Mouse (Mus musculus) neural tube, embryonic 15.5 days (tissue): ENCODE measurements around the gene Snx27. TPM values are rescaled to one million over a fixed set of nuclear protein-coding genes. Genes with fewer than 3 reads are reported as not detected.

Experiments
- ATAC-seq: fragments of 200-750 bp; cut with Nextera tagmentation; 2 replicates; pipeline ENCODE4 v1.8.0; 2017; ENCODE audit warnings: mild to moderate bottlenecking, moderate TSS enrichment, moderate library complexity; ENCODE audit not compliant: low FRiP score
- H3K27ac ChIP-seq: fragments of 300-500 bp; sonication (generic); replicated peaks from 2 replicates; pipeline ENCODE4 v1.5.1; 2015; ENCODE audit warnings: mild to moderate bottlenecking, inconsistent platforms
- H3K27me3 ChIP-seq: fragments of 300-500 bp; sonication (generic); replicated peaks from 2 replicates; pipeline ENCODE4 v1.6.1; 2015; ENCODE audit warnings: inconsistent platforms
- H3K36me3 ChIP-seq: fragments of 300-500 bp; sonication (generic); 2 replicates; pipeline ENCODE4 v1.6.1; 2015; ENCODE audit warnings: inconsistent platforms
- H3K4me1 ChIP-seq: fragments of 300-500 bp; sonication (generic); 2 replicates; pipeline ENCODE4 v1.6.1; 2015; ENCODE audit warnings: inconsistent platforms
- H3K4me2 ChIP-seq: fragments of 300-500 bp; sonication (generic); 2 replicates; pipeline ENCODE4 v1.6.1; 2015; ENCODE audit warnings: inconsistent platforms, mild to moderate bottlenecking, moderate library complexity
- H3K4me3 ChIP-seq: fragments of 300-500 bp; sonication (generic); replicated peaks from 2 replicates; pipeline ENCODE4 v1.5.1; 2015; ENCODE audit warnings: mild to moderate bottlenecking, inconsistent platforms
- H3K9ac ChIP-seq: fragments of 300-500 bp; sonication (generic); replicated peaks from 2 replicates; pipeline ENCODE4 v1.6.1; 2015; ENCODE audit warnings: mild to moderate bottlenecking, inconsistent platforms
- H3K9me3 ChIP-seq: fragments of 300-500 bp; sonication (generic); replicated peaks from 2 replicates; pipeline ENCODE4 v1.6.1; 2016; ENCODE audit warnings: inconsistent platforms
- WGBS: fragments of 180-500 bp; shearing (Covaris S2); methylation state at CpG from one replicate; pipeline ENCODE4 v1.1.7; 2015; ENCODE audit warnings: mixed read lengths; 5-methylcytosine and 5-hydroxymethylcytosine counted together
- polyA plus RNA-seq: library from polyadenylated mRNA; unstranded; fragments of >200 nt; fragmentation: Nextera tagmentation; extraction: Ambion mirVana; gene quantifications from 2 replicates; pipeline ENCODE4 v1.2.1, GENCODE M21; 2015

Gene Snx27
- polyA plus RNA-seq, result 96.2 and 96.6 TPM in 2 replicates

- H3K36me3 ChIP-seq, result no peaks in the 10 kb centered on the region
- no peaks in the 10 kb centered on the region for H3K27me3 ChIP-seq
- H3K9ac ChIP-seq, result peak within 1 kb of the TSS; percentile 89
- ATAC-seq, result peak; percentile 97
- H3K4me3 ChIP-seq, result peak within 1 kb of the TSS; percentile 73
- under 1% methylated on average over 42 of the region's 42 CpGs for WGBS
- peaks cover 24% of the 10 kb centered on the region for H3K4me1 ChIP-seq
- peak within 1 kb of the TSS; percentile 92 for H3K27ac ChIP-seq
- peak within 1 kb of the TSS; percentile 83 for H3K4me2 ChIP-seq
- H3K9me3 ChIP-seq, result no peaks in the 10 kb centered on the region
Observed at GRCm38 (mm10) chr3:94582456-94582891, at the start of gene Snx27. Gene Snx27 (minus strand): TSS chr3:94582716.

GRCm38 (mm10) chr3:94629876-94630275 lies 47.4 kb upstream of the Snx27 start:
- no peaks in the 10 kb centered on the region for H3K27me3 ChIP-seq
- WGBS, result 80% methylated on average over 3 of the region's 3 CpGs
- no peak for ATAC-seq
- H3K4me1 ChIP-seq, result no peaks in the 10 kb centered on the region
- no peak overlapping the region for H3K27ac ChIP-seq
- H3K36me3 ChIP-seq, result no peaks in the 10 kb centered on the region
- no peak overlapping the region for H3K4me2 ChIP-seq
- H3K9ac ChIP-seq, result no peak overlapping the region
- no peak overlapping the region for H3K4me3 ChIP-seq
- no peaks in the 10 kb centered on the region for H3K9me3 ChIP-seq

GRCm38 (mm10) chr3:94628712-94629111 lies 46.2 kb upstream of the Snx27 start:
- H3K4me2 ChIP-seq, result no peak overlapping the region
- H3K4me3 ChIP-seq, result no peak overlapping the region
- H3K9me3 ChIP-seq, result no peaks in the 10 kb centered on the region
- no peak overlapping the region for H3K9ac ChIP-seq
- no peaks in the 10 kb centered on the region for H3K27me3 ChIP-seq
- no peak for ATAC-seq
- no peaks in the 10 kb centered on the region for H3K36me3 ChIP-seq
- WGBS, result 88% methylated on average over 5 of the region's 5 CpGs
- H3K27ac ChIP-seq, result no peak overlapping the region
- no peaks in the 10 kb centered on the region for H3K4me1 ChIP-seq

DNA sequence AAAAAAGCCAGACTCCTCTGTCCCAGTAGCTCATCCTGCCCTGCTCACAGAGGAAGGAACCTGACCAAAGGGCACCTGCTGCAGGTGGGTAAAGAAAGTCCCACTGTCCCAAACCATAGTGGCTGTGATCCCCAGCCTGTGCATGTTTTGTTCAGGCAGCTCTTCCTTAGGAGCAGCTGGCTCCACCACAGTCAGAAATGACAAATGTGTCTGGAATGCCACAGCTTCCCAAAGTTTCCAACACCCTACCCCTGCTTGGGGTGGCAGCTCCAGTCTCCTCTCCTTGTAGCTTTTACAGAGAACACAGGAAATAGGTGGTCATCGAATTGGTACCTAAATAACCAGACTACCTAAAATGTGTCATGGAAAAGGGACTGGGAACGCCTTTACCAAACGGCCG lies 41.8 kb upstream of the Snx27 start:
- H3K9ac ChIP-seq, result no peak overlapping the region
- no peak overlapping the region for H3K27ac ChIP-seq
- no peaks in the 10 kb centered on the region for H3K27me3 ChIP-seq
- no peak overlapping the region for H3K4me3 ChIP-seq
- 94% methylated on average over 4 of the region's 4 CpGs for WGBS
- H3K36me3 ChIP-seq, result no peaks in the 10 kb centered on the region
- no peaks in the 10 kb centered on the region for H3K4me1 ChIP-seq
- no peak overlapping the region for H3K4me2 ChIP-seq
- no peaks in the 10 kb centered on the region for H3K9me3 ChIP-seq
- no peak for ATAC-seq

DNA sequence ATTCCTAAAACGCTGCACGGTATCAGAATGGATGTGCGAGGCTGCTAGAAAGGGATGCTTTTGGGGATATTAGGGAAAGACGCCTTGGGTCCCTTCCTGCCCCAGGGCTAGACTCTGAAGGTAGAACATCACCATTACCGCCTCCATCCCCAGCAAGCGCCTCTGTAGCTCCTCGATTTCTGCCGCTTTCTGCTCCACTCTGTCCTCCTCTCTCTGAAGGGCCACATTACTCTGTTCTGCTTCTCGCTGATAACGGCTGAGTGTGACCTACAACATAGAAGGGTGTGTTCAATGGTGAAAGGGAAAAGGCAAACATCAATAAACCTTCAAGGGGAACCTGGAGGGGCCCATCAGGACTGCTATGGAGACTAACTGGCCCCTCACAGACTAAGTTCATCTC lies 40.0 kb upstream of the Snx27 start:
- Histone ChIP-seq H3K36me3 (no peaks in the 10 kb centered on the region), H3K9me3 (no peaks in the 10 kb centered on the region), H3K9ac (no peak overlapping the region), H3K27ac (no peak overlapping the region), H3K4me1 (no peaks in the 10 kb centered on the region), H3K4me2 (no peak overlapping the region), H3K4me3 (no peak overlapping the region), H3K27me3 (no peaks in the 10 kb centered on the region)
- no peak for ATAC-seq
- 92% methylated on average over 10 of the region's 10 CpGs for WGBS

- WGBS, result 87% methylated on average over 11 of the region's 11 CpGs
- no peak for ATAC-seq
- H3K27ac ChIP-seq, result no peak overlapping the region
Observed at GRCm38 (mm10) chr3:94621740-94622507, 39.4 kb upstream of the Snx27 start.

DNA sequence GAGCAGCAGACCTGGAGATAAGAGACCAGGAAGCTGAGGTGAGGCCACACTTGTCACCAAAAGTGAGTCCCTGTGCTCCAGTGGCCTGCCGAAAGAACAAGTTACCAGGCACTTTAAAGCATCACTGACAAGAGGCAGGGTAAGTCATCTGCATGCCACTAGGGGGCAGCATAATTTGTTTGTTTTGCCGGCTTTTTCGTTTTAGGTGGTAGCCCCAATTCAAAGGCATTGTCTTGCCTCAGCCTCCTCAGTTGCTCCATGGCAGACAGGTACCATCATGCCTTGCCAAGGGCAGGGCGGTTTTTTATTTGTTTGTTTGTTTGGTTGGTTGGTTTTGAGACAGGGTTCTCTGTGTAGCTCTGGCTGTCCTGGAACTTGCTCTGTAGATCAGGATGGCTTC lies 34.2 kb upstream of the Snx27 start:
- WGBS, result 71% methylated on average over 4 of the region's 4 CpGs
- Histone ChIP-seq H3K36me3 (no peaks in the 10 kb centered on the region), H3K4me2 (no peak overlapping the region), H3K27me3 (no peaks in the 10 kb centered on the region), H3K4me3 (no peak overlapping the region), H3K27ac (no peak overlapping the region), H3K4me1 (no peaks in the 10 kb centered on the region; the same call in none of the 2 replicates), H3K9ac (no peak overlapping the region), H3K9me3 (no peaks in the 10 kb centered on the region)
- no peak for ATAC-seq

More at GRCm38 (mm10) chr3:94621740-94622507, 39.4 kb upstream of the Snx27 start:
- H3K4me1 ChIP-seq, result no peaks in the 10 kb centered on the region
- no peaks in the 10 kb centered on the region for H3K36me3 ChIP-seq
- no peaks in the 10 kb centered on the region for H3K27me3 ChIP-seq
- no peak overlapping the region for H3K4me2 ChIP-seq
- no peak overlapping the region for H3K9ac ChIP-seq
- H3K4me3 ChIP-seq, result no peak overlapping the region
- H3K9me3 ChIP-seq, result no peaks in the 10 kb centered on the region

GRCm38 (mm10) chr3:94613258-94613878 lies 30.9 kb upstream of the Snx27 start:
- no peaks in the 10 kb centered on the region for H3K27me3 ChIP-seq
- H3K36me3 ChIP-seq, result no peaks in the 10 kb centered on the region
- no peak overlapping the region for H3K27ac ChIP-seq
- H3K4me2 ChIP-seq, result no peak overlapping the region
- no peaks in the 10 kb centered on the region for H3K9me3 ChIP-seq
- peaks cover 3% of the 10 kb centered on the region for H3K4me1 ChIP-seq
- no peak for ATAC-seq
- no peak overlapping the region for H3K9ac ChIP-seq
- 62% methylated on average over 7 of the region's 7 CpGs for WGBS
- no peak overlapping the region for H3K4me3 ChIP-seq

GRCm38 (mm10) chr3:94612274-94612673 lies 29.8 kb upstream of the Snx27 start:
- 76% methylated on average over 1 of the region's 1 CpGs for WGBS
- Histone ChIP-seq H3K9me3 (no peaks in the 10 kb centered on the region), H3K4me3 (no peak overlapping the region), H3K4me1 (peaks cover 3% of the 10 kb centered on the region), H3K9ac (no peak overlapping the region), H3K4me2 (no peak overlapping the region), H3K27ac (no peak overlapping the region), H3K27me3 (no peaks in the 10 kb centered on the region), H3K36me3 (no peaks in the 10 kb centered on the region)
- ATAC-seq, result no peak

- H3K4me3 ChIP-seq, result no peak overlapping the region
- no peak overlapping the region for H3K27ac ChIP-seq
- peaks cover 3% of the 10 kb centered on the region for H3K4me1 ChIP-seq
- no peak for ATAC-seq
- no peak overlapping the region for H3K4me2 ChIP-seq
- H3K36me3 ChIP-seq, result no peaks in the 10 kb centered on the region
- no peaks in the 10 kb centered on the region for H3K27me3 ChIP-seq
- no peak overlapping the region for H3K9ac ChIP-seq
- 83% methylated on average over 5 of the region's 5 CpGs for WGBS
- H3K9me3 ChIP-seq, result no peaks in the 10 kb centered on the region
Observed at GRCm38 (mm10) chr3:94611834-94612233, 29.3 kb upstream of the Snx27 start.

DNA sequence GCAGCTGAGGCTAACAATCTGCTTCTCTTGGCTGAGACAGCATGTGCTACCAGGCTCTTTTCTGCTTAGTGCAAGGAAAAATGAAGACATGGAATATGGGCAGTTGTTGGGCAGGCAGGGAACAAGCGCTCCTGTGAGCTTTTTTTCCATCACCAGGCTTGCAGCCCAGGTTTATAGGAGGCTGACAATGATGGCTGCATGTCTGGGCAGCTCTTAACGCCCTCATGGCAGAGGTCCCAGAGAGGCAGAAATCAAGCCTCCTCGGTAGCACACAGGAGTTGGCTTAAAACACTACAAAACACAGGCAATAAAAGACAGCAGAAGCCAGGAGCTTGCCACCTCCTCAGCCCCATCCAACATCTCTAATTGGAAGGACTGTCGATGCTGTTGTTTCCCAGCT lies 28.8 kb upstream of the Snx27 start:
- Histone ChIP-seq H3K9me3 (no peaks in the 10 kb centered on the region), H3K4me3 (no peak overlapping the region), H3K27me3 (no peaks in the 10 kb centered on the region), H3K4me2 (no peak overlapping the region), H3K36me3 (no peaks in the 10 kb centered on the region), H3K27ac (no peak overlapping the region), H3K4me1 (peaks cover 3% of the 10 kb centered on the region), H3K9ac (no peak overlapping the region)
- WGBS, result 42% methylated on average over 4 of the region's 4 CpGs
- no peak for ATAC-seq

DNA sequence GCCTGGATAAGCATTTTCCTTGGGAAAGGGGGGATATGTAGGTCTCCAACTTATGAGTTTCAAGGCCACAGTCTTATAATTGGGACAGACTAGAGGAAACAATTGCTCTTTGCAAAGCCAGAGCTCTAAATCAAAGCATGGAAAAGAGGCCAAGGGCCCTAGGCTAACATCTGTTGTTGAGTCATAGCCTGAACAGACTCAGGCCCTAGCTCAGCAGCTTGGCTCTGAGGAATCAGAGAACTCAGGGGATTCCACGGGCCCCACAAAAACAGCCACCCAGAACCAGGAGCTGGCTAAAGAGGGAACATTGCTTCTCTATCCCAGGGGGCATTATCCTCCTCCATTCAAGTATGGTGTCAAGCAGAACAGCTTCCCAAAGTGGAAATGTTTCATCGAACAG lies 28.1 kb upstream of the Snx27 start:
- Histone ChIP-seq H3K9ac (no peak overlapping the region), H3K36me3 (no peaks in the 10 kb centered on the region), H3K27me3 (no peaks in the 10 kb centered on the region), H3K4me2 (no peak overlapping the region), H3K9me3 (no peaks in the 10 kb centered on the region), H3K4me1 (peaks cover 3% of the 10 kb centered on the region), H3K4me3 (no peak overlapping the region), H3K27ac (no peak overlapping the region)
- ATAC-seq, result no peak
- WGBS, result 71% methylated on average over 2 of the region's 2 CpGs
